ENCODE assay signal across 8 mouse cellular contexts in genomic region chr11:120041191-120042123, GRCm38 (mm10). TPM values are rescaled to one million over a fixed set of nuclear protein-coding genes. Genes with fewer than 3 reads are reported as not detected.
DNase-seq lines count a peak whose midpoint lies in the region; ATAC-seq and TF ChIP-seq lines count a peak whose summit lies in the region.

No protein-coding gene starts in this region.

- no peak for DNase-seq in frontal cortex, postnatal 25 days (ENCODE audit: low spot score in 2 of 2)
- peak; percentile 69 for DNase-seq in adrenal gland, postnatal 10 days
- peak; percentile 82 to 94 for DNase-seq in heart, adult 18-20 months
- DNase-seq in kidney, adult 11 months = peak; percentile 81
- peak; percentile 63 for DNase-seq in lung, adult 2 months
- peak in 1 of 2 experiments; percentile 12 for DNase-seq in spleen, adult 2 months (ENCODE audit: low read depth in 1 of 2, low spot score in 2 of 2)
- DNase-seq in thymus, adult 2 months = no peak

- TF ChIP-seq POLR2A in lung, adult 2 months (IDR thresholded peaks at IDR 0.05; ENCODE audit: borderline replicate concordance, extremely low read depth, low read depth, low read length) = peak; percentile 56; the same call in 1 of the 2 replicates
- TF ChIP-seq POLR2A in spleen, adult 2 months (IDR thresholded peaks at IDR 0.05; ENCODE audit: low read depth, low read length) = no peak
- TF ChIP-seq POLR2A in thymus, adult 2 months (IDR thresholded peaks at IDR 0.05; ENCODE audit: control insufficient read depth, extremely low read depth, insufficient read depth, low read length, poor library complexity) = no peak

- 50% methylated on average over 13 of the region's 13 CpGs for WGBS in lung, adult 2 months
- 47% methylated on average over 13 of the region's 13 CpGs for WGBS in spleen, adult 2 months
- 55% methylated on average over 13 of the region's 13 CpGs for WGBS in thymus, adult 2 months

- H3K4me3 ChIP-seq in lung, adult 2 months (replicated peaks; ENCODE audit: extremely low read depth, low read depth, low read length) = peak overlapping the region; percentile 49
- peak overlapping the region; percentile 16; the same call in 1 of the 2 replicates for H3K4me3 ChIP-seq in spleen, adult 2 months (ENCODE audit: extremely low read depth, insufficient read depth, insufficient read length)
- H3K4me3 ChIP-seq in thymus, adult 2 months (ENCODE audit: control insufficient read depth, insufficient read depth, low read length) = no peak overlapping the region

- no peaks in the 10 kb centered on the region for H3K27me3 ChIP-seq in spleen, adult 2 months (ENCODE audit: control insufficient read depth, insufficient read depth, low read length)
- peaks cover 3% of the 10 kb centered on the region; the same call in 1 of the 2 replicates for H3K27me3 ChIP-seq in thymus, adult 2 months (ENCODE audit: control insufficient read depth, insufficient read depth, low read length)

- peak overlapping the region; percentile 61 for H3K27ac ChIP-seq in spleen, adult 2 months (ENCODE audit: insufficient read depth, low read length)
- no peak overlapping the region for H3K27ac ChIP-seq in thymus, adult 2 months (ENCODE audit: control insufficient read depth, insufficient read depth, low read length)

- no peaks in the 10 kb centered on the region for H3K36me3 ChIP-seq in spleen, adult 2 months (ENCODE audit: control insufficient read depth, insufficient read depth, low read length)
- no peaks in the 10 kb centered on the region for H3K36me3 ChIP-seq in thymus, adult 2 months (ENCODE audit: control insufficient read depth, insufficient read depth, low read length)

- peaks cover 17% of the 10 kb centered on the region for H3K4me1 ChIP-seq in lung, adult 2 months (ENCODE audit: control insufficient read depth, insufficient read depth, low read length)
- H3K4me1 ChIP-seq in spleen, adult 2 months (ENCODE audit: control insufficient read depth, insufficient read depth, insufficient read length) = no peaks in the 10 kb centered on the region
- H3K4me1 ChIP-seq in thymus, adult 2 months (replicated peaks; ENCODE audit: control insufficient read depth, insufficient read depth, low read length) = no peaks in the 10 kb centered on the region; the same call in 1 of the 2 replicates

- TF ChIP-seq CTCF in lung, adult 2 months (IDR thresholded peaks at IDR 0.05; ENCODE audit: insufficient read depth, low read length) = no peak
- TF ChIP-seq CTCF in spleen, adult 2 months (IDR thresholded peaks at IDR 0.05; ENCODE audit: extremely low read depth, insufficient read depth, insufficient read length, insufficient replicate concordance) = no peak
- TF ChIP-seq CTCF in thymus, adult 2 months (IDR thresholded peaks at IDR 0.05; ENCODE audit: borderline replicate concordance, control insufficient read depth, extremely low read depth, insufficient read depth, low read length, poor library complexity) = no peak

- peak; percentile 21; the same call in 1 of the 2 replicates for ATAC-seq in frontal cortex, adult (ENCODE audit: low TSS enrichment)

RNA-seq across cellular contexts. Expression of gene Aatk, which starts 5.5 kb away (rescaled TPM):
- 10 to 100 TPM; 16.3 to 23.5 TPM for total RNA-seq in adrenal gland, postnatal 10 days (2021)
- total RNA-seq in heart, adult 18-20 months (2021) = 1 to 10 TPM; 3.8 to 4.3 TPM
- polyA plus RNA-seq in lung, adult 2 months (2012; rRNA removed) = 28.9 and 38.7 TPM in 2 replicates
- polyA plus RNA-seq in spleen, adult 2 months (2012; rRNA removed) = 7.4 and 9.1 TPM in 2 replicates
- polyA plus RNA-seq in thymus, adult 2 months (2012; rRNA removed) = 4.4 and 4.7 TPM in 2 replicates

RNA-seq across cellular contexts. Expression of gene Cep131, which starts 45.2 kb away (rescaled TPM):
- 10 to 100 TPM; 52.2 to 87.4 TPM for total RNA-seq in adrenal gland, postnatal 10 days (2021)
- 10 to 100 TPM in 1 of 2 experiments, 1 to 10 TPM in 1; 6.5 to 10.5 TPM for total RNA-seq in heart, adult 18-20 months (2021)
- polyA plus RNA-seq in lung, adult 2 months (2012; rRNA removed) = 8.5 and 9.2 TPM in 2 replicates
- polyA plus RNA-seq in spleen, adult 2 months (2012; rRNA removed) = 4.5 and 7.5 TPM in 2 replicates
- 10.8 and 12.4 TPM in 2 replicates for polyA plus RNA-seq in thymus, adult 2 months (2012; rRNA removed)

RNA-seq across cellular contexts. Expression of gene Tepsin, which starts 57.1 kb away (rescaled TPM):
- total RNA-seq in adrenal gland, postnatal 10 days (2021) = 10 to 100 TPM in 1 of 2 experiments, 1 to 10 TPM in 1; 9.0 to 13.2 TPM
- 1 to 10 TPM; 5.9 to 8.2 TPM for total RNA-seq in heart, adult 18-20 months (2021)
- 29.7 and 32.3 TPM in 2 replicates for polyA plus RNA-seq in lung, adult 2 months (2012; rRNA removed)
- 34.3 and 44.0 TPM in 2 replicates for polyA plus RNA-seq in spleen, adult 2 months (2012; rRNA removed)
- 95.3 and 103 TPM in 2 replicates for polyA plus RNA-seq in thymus, adult 2 months (2012; rRNA removed)

RNA-seq across cellular contexts. Expression of gene Ndufaf8, which starts 57.3 kb away (rescaled TPM):
- total RNA-seq in adrenal gland, postnatal 10 days (2021) = 10 to 100 TPM; 53.1 to 53.9 TPM
- total RNA-seq in heart, adult 18-20 months (2021) = 10 to 100 TPM; 85.2 to 94.9 TPM
- polyA plus RNA-seq in lung, adult 2 months (2012; rRNA removed) = 41.3 and 54.8 TPM in 2 replicates
- 31.0 and 33.8 TPM in 2 replicates for polyA plus RNA-seq in spleen, adult 2 months (2012; rRNA removed)
- 33.0 and 47.7 TPM in 2 replicates for polyA plus RNA-seq in thymus, adult 2 months (2012; rRNA removed)

Comparison
In these comparisons a context has a peak if more than half of its experiments do, and no peak if none do; other contexts are left out.
1. DNase-seq: peak in adrenal gland, postnatal 10 days (single experiment), heart, adult 18-20 months (2 of 2), kidney, adult 11 months (single experiment) and lung, adult 2 months (single experiment); none in frontal cortex, postnatal 25 days (0 of 2) and thymus, adult 2 months (single experiment).